Mouse (Mus musculus): ENCODE data around the gene Pkd1l2.

Pkd1l2 gene

GRCm38 (mm10) chr8:117032609-117033008, 49.6 kb downstream of the Pkd1l2 start:
- DNase-seq (ENCODE audit: low spot score) = no peak

- DNase-seq (ENCODE audit: low spot score) = no peak
Observed at GRCm38 (mm10) chr8:117031476-117031875, 50.8 kb downstream of the Pkd1l2 start.

DNA sequence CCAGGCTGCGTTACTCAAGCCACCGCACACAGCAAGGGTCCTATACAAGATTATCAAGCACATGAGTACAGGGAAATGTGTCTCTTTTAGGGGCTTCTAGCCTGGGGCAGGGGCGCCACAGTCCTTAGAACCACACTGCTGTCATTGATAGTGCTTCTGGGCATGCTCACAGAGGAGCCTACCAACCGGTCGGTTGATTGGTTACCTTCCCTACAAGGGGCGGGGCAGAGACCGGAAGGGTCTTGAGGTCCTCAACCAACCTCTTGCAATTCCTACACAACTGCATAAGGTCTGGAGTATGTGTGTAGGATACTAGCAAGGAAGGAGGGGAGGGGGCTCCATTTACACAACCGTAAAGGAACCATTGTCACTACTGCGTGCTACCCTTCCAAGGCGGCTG, 53.6 kb downstream of the Pkd1l2 start:
- no peak for DNase-seq (ENCODE audit: low spot score)

DNA sequence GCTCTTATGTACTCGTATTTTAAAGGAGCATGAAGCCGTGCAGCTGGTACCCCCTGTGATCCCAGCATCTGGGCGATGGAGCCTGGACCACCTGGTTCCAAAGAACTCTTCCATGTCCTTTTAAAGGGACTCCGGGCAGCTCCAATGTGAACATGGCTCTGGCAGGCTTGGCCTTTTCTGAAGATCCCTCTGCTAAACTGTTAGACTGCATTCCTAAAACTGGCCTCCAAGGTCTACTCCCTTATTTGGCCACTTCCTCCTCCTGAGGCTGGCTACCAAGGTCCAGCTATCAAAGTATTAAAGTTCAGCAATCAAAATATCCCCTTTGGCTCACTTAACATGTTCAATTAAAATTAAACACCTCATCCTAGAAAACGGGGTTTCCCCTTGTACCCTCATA, 54.6 kb downstream of the Pkd1l2 start:
- DNase-seq (ENCODE audit: low spot score) = no peak

DNA sequence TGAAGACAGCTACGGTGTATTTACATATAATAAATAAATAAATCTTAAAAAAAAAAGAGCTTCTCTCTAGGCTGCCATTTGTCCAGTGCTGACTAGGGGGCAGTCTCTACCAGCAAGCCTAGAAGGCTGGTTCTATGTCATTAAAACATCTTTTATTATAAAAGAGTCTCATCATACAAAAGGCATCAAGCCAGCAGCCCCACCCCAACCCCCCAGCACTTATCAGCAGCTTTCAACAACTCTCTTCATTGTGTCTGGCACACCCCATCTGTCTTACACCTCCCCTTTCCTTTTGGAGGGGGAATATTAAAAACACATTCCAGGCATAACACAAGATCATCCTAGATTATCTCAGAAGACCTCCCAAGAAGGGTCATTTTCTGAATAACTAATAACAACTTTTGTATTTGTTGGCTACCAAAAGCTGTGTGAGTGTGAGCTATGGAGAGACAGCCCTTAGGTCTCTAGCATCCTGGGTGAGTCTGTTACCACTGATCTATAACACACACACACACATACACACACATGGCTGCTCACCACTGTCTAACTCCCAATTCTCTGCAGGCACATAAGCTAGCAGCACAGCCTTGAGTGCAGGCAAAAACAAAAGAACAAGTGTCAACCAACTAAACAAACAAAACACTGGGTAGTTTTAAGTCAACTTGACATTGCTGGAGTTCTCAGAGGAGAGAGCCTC, 59.8 kb downstream of the Pkd1l2 start:
- DNase-seq (ENCODE audit: low spot score) = no peak

GRCm38 (mm10) chr8:117019323-117020275, 62.6 kb downstream of the Pkd1l2 start:
- DNase-seq (ENCODE audit: low spot score) = no peak

GRCm38 (mm10) chr8:117017896-117018295, 64.4 kb downstream of the Pkd1l2 start:
- DNase-seq (ENCODE audit: low spot score) = no peak

DNA sequence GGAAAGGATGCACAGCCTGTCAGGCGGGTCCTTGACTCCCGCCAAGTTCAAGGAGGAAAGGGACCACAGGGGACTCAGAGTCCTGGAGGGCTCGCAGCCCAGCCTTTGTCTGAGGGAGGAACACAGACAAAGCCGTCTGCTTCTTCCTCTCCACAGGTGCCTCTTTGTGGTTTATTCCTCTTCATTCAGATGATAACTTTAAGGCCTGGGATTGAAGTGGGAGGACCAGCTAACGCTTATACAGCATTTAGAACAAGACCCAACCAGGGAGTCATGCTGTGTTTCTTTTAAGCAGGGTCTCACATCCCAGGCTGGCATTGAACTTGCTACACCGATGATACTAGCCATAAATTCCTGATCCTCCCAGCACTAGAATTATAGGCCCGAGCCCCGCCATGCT, 65.2 kb downstream of the Pkd1l2 start:
- DNase-seq (ENCODE audit: low spot score) = no peak

DNA sequence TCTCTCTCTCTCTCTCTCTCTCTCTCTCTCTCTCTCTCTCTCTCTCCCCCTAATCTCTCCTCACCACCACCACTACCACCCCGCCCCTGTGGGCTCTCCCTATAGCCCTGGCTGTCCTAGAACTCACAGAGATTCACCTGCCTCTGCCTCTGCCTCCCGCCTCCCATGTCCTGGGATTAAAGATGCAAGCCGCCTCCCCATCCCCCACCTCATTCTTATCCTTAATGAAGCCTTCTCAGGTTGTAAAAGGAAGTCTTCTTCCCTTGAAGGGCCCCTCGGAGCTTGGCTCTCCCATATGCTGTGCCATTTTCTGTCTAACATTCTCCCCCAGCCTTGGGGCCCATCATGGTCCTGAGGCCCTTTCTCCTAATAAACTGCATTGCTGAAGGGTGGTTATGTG, 66.6 kb downstream of the Pkd1l2 start:
- DNase-seq (ENCODE audit: low spot score) = no peak

DNA sequence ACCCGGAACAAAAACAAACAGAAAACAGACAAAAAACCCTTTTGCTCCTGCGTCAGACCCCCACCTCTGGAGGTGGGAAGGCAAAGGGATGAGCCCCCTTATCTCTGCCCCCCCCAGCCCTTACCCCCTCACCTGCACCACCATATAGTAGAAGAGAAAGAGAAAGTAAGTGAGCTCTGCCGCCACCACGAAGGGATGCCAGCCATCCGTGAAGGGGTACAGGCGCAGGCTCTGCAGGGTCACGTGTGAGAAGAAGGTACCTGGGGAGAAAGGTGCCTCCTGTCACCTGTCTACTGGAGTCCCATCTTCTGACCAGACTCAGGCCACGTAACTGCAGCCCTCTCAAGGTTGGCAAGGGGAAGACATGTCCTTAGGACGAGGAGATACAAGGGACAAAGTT, 70.9 kb downstream of the Pkd1l2 start:
- DNase-seq (ENCODE audit: low spot score) = no peak

DNA sequence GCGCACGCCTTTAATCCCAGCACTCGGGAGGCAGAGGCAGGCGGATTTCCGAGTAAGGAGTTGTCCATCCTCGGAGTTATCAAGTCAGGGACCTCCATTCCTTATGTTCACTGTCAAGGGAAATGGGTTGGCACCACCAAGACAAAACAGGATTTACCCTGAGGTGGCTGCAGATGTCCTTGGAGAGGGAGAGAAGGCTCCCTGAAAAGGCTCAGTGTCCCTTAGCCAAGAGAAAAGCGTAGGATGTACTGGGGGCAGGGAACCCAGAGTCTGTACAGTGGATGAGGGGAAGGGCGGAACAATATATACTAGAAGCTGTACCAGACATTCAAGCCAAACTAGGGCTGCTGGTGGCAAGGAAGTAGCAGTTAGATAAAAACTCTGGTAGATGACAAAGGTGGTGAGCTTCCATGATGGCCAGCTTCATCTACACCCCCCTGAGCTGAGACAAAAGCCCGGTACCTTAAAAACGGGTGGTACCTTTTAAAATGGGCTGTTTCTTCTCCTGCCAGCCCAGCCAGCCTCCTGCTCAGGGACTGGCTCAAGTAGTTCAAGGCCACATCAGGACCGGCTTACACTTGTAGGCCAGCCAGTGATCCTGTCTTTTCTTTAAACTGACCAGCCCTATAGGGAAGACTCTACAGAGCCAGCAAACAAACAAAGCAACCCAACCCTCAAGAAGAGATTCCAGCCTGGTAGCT, 88.1 kb downstream of the Pkd1l2 start:
- no peak for DNase-seq (ENCODE audit: low spot score)

GRCm38 (mm10) chr8:116993095-116993867, 89.0 kb downstream of the Pkd1l2 start, which contains the start of gene Gcsh:
Gene Gcsh (minus strand): TSS chr8:116993537.
- DNase-seq (ENCODE audit: low spot score) = peak; percentile 97

DNA sequence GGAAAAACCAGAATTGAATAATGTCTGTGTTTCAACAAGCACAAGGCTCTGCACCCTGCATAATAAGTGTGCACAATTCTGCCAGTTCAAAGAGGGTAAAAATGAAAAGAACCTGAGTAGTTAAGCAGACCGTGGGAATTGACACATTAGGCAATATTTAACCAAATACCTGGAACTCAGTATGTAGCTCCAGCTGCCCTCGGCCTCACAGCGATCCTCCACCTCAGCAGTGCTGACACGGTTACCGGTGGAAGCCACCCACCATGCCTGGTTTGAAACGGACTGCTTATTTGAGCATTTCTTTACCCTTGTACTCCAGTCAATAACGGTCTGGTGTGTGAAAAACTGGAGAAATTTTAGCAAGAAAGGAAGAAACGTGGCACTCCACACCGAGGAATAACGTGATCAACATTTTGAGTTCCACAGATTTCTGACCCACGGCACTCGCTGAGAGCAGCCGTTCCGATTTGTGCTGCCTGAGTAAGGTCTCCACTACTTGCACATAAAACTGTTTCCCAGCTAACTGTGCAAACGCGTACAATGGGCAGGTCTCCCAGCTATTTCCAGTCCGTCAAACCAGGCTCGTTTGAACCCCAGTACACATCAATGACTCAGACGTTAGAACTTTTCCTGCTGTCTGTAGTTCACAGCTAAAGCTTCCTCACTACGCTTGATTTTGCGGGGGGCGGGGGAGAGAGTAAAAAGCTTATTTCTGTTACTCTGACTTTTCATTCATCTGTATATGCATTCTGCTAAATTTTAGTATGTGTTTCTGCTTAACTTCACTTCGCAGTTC, 89.9 kb downstream of the Pkd1l2 start:
- peak; percentile 7 for DNase-seq (ENCODE audit: low spot score)

DNA sequence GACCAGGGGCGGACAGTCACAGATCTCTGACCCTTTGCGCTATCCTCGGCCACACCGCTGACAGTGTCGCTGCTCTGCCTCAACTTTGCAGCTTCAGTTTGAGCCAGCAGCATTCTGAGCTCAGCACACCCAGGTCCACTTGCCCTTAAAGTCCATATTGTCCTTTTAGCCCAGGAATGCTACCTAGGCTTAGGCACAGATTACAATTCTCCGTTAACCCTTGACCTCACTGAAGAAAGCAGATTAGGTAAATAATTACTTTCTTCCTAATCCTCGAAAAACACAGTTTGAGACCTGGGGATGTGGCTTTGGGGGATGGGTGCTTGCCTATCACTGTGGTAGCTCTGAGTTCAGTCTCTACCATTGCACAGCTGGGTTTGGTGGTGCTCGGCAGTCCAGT, 91.0 kb downstream of the Pkd1l2 start:
- DNase-seq (ENCODE audit: low spot score) = no peak

DNA sequence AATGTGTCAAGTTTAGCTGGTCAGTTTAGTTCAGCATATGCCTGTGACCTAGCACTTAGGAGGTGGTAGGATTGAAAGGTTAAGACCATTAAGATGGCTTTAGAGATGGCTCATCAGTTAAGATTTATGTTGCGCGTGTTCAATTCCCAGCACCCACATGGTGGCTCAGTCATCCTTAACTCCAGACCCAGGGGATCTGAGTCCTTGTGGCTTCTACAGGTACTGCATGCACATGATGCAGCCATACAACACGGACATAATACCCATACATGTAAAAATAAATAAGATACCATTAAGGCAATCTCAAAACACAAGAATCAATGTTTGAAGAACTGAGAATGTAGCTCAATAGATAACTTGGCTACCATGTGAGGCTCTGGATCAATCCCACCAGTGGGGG, 92.4 kb downstream of the Pkd1l2 start:
- no peak for DNase-seq (ENCODE audit: low spot score)

- DNase-seq (ENCODE audit: low spot score) = peak; percentile 57
Observed at GRCm38 (mm10) chr8:116980117-116980516, 102.1 kb downstream of the Pkd1l2 start.

- DNase-seq (ENCODE audit: low spot score) = peak; percentile 98
Observed at GRCm38 (mm10) chr8:116978631-116979256, 103.5 kb downstream of the Pkd1l2 start, which contains the start of gene 1700030J22Rik. Gene 1700030J22Rik (minus strand): TSS chr8:116978959.

DNA sequence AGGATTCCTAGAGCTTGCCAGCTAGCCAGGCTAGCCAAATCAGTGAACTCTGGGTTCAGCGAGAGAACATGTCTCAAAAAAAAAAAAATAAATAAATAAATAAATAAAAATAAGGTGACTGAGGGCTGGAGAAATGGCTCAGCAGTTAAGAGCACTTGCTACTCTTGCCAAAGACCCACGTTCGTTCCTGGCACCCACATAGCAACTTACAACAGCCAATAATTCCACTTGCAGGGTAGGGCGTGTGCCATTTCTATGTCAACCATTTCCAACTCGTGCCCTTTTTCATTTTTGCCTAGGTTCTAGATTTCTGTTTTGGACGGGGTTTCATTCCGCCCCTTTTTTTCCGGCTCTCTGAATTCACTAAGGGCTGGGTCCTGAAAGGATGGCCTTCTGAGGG, 104.2 kb downstream of the Pkd1l2 start:
- DNase-seq (ENCODE audit: low spot score) = no peak

DNA sequence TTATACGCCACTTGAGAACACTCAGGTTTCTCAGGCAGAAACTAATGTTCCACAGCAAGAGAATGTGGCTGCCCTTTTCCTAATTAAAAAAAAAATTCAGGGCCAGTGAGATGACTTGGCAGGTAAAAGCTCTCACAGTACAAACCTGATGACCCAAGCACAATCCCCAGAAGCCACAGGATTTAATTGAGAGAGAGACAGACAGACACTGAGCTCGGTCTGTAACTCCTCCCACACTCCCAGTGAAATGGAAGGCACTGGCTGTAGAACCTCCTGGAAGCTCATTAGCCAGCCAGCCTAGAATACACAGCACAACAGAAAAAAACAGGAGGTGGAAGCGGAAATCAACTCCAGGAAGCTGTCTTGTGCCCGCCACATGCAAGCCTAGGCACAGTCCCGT, 106.6 kb downstream of the Pkd1l2 start:
- no peak for DNase-seq (ENCODE audit: low spot score)

DNA sequence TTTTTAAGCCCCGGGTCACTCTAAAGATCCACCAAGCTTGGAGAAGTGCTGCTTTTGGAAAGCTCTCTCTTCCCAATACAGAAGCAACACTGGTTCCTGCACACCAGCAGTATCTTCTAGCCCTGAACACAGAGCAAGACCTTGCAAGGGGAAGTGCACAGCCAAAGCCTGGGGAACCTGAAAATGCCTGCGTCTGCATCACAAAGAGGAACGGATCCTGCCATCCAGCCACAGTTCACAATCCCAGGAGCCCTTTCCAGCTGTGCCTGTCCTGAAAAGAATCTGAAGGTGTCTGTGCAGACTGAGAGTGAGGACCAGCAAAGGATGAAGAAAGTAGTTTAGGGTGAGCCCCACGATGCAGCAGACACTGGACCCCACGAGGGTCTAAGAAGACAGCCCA, 107.2 kb downstream of the Pkd1l2 start:
- no peak for DNase-seq (ENCODE audit: low spot score)
